Mouse (Mus musculus): ENCODE measurements at regions not wholly inside any gene's neighbourhood (a gene's known extent, or its start where the extent isn't known, plus 50 kb on each side); places are given as distances from the start of the nearest gene placed in this dataset.
A peak's percentile ranks its signal among the peaks of the same experiment; 100 is the strongest.

DNA sequence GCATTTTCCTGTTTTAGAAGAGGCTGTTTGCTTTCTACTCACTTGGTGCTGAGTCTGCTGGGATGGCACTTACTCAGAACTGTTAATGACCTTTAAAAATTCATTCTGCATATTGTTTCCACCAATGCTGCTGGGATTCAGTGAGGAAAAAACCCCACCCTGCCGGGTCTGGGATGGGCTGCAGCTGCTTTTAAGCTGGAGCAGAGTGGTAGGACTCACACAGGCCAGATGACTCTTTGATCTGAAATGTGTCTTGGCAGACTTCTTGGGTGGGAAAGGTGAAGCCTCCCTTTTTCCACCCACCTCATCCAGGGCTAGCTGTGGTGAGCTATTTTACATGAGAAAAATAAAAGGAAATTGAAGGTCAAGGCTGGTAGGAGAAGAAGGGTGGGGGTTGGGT, 56.4 kb upstream of the Ddhd1 start:
- DNase-seq = no peak

DNA sequence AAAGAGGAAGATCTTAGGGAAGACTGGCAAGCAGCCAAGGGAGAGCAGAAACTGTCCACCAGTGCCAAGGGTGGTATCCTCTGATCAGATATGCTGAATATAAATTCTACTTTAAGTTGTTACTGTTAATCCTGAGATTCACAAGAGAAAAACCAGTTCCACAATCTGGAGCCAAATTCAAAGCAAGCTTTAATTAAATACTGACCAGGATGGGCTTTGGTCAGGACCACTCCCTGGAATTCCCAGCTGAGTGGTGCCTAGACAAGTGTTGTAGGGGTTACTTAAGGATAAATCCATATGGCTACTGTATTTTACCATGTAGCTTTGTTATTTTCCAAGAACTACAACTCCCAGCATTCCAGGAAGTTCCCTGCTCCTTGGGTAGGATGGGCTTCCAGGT, 56.8 kb upstream of the Ddhd1 start:
- no peak for DNase-seq

DNA sequence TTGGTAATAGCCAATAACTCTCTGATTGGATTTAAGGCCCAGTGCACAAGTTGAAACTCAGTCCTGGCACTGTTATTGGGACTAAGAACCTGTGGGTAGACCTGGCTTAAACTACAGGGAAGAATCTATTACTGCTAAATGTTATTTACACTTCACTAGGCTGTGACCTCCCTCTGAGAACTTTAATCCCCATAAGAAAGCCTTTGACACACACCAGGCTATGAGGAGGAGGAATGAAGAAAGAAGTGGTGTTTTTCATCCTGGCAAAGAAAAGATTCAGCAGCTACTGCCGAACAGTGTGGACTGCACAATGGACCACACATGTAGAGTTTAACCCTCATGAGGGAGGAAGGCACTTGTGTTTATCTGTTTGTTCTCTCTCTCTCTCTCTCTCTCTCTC, 58.2 kb upstream of the Ddhd1 start:
- no peak for DNase-seq

- no peak for DNase-seq
Measured at GRCm38 (mm10) chr14:45722887-45723286, 64.9 kb upstream of the Ddhd1 start.

DNA sequence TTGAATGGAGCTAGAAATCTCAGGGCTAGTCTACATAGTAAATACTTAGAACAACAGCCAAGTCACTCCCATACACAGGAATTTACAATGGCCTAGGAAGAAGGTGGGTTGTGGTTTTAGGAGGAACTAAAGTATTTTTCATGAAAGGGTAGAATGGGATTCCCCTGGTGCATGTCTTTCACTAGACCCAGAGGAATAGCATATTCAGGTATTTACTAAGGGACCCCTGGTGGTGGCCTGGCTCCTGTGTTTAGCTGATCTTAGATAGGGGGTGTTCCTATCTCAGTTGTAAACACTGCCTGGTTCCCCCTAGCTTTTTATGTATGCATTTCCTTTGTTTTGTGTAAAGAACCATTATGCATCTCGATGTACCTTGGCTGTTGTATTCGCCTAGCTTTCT, 66.4 kb upstream of the Ddhd1 start:
- no peak for DNase-seq

DNA sequence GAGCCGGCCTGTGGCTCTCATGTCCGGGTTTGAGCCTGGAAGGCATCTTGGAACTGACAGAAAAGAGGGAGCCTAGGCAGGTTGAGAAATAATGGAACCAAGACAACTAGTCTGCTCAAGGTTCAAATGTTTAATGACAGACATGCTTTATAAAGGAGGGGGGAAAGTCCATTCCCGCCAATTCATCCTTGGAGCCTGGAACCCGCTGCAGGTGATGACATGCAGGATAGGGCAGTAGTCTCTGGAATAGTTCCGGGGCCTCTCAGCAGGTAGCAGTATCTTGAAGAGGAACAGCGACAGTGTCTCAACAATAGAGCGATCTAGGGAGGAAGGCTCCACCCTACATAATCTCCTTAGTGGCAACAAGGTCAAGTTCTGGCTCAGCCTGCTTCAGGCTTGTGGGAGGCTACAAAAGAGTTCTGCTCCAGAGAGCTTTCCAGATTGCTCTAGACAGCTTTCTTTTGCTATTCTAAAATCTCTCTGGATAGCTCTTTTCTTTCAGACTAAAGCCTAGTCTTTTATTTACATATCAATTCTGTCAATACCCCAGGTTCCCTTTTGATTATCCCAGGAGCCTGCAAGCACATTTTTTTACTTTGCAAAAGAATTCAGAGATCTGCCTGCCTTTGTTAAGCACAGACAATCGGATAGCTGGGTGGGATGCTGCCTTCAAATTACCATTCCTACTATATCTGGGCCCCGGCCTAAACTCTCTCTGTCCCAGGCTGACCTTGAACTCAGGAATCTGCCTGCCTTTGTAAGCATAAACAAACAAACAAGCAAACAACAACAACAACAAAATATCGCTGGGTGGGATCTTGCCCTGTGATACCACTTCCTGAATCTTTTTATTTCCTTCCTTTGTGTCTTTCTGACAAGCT, 76.8 kb upstream of the Ddhd1 start:
- DNase-seq = no peak

GRCm38 (mm10) chr14:45737966-45738365, 80.0 kb upstream of the Ddhd1 start:
- DNase-seq = no peak

DNA sequence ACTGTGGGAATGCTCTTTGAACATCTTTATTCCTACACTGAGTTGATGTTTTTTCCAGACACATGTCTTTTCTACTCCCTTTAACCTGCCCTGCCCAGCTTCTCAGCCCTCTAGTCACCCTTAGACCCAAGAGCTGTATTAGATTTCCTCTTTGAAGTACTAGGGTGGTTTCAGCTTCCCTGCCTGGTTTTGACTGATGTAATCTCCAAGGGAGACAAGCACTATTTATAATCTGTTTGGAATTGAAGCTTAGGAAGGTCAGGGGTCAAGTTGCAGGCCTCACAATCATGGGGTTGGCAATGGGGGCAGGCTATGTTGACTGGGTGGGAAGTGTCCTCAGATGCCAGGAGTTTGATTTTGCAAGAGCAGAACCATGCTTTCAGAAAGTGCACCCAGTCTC, 81.7 kb upstream of the Ddhd1 start:
- no peak for DNase-seq

DNA sequence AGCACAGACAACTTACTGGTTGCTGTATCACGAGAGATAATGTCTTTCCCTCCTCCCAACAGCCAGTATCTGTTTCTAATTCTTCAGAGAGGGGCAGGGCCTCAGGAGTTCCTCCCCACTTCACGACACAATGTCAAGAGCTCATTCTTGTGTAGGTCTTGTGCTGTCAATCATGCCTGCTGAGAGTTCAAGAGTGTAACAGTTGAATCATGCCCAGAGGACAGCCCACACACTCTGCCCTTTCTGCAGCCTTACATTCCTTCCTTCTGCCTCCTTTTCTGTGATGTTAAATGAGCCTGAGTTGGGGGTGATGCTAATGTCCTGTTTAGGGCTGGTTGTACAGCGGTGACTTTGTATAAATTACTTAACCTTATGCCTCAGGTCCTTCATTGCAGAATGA, 82.7 kb upstream of the Ddhd1 start:
- DNase-seq = no peak

GRCm38 (mm10) chr14:45746176-45746575, 88.2 kb upstream of the Ddhd1 start:
- DNase-seq = no peak

GRCm38 (mm10) chr14:45757376-45757775, 99.4 kb upstream of the Ddhd1 start:
- DNase-seq = no peak

- no peak for DNase-seq
Measured at GRCm38 (mm10) chr14:45760890-45761680, 103.1 kb upstream of the Ddhd1 start.

DNA sequence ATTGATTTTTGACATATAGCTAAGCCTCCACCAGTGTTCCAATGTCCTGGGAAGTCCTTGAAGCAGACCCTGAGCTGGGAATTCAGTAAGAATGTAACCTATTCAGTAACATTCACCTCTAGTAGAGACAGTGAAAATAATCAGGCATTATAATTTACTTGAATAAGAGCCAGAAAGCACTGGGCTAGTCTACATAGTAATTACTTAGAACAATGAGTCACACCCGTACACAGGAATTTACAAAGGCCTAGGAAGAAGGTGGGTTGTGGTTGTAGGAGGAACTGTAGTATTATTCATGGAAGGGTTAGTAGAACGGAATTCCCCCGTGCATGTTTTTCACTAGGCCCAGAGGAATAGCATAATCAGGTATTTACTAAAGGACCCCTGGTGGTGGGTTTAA, 106.3 kb upstream of the Ddhd1 start:
- no peak for DNase-seq

DNA sequence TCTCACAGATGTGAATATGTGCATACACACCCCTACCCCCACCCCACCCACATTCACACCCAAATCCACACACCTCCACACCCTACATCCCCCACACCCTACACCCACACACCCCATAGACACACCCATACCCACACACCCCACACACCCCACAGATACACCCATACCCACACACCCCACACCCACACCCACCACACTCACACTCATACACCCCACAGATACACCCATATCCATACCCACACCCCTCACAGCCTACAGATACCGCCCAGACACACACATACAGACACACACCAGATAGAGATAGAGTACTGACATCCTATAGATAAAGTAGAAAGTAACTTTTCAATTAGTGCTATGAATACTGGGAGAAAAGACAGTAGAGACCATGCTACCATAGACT, 108.6 kb upstream of the Ddhd1 start:
- no peak for DNase-seq

DNA sequence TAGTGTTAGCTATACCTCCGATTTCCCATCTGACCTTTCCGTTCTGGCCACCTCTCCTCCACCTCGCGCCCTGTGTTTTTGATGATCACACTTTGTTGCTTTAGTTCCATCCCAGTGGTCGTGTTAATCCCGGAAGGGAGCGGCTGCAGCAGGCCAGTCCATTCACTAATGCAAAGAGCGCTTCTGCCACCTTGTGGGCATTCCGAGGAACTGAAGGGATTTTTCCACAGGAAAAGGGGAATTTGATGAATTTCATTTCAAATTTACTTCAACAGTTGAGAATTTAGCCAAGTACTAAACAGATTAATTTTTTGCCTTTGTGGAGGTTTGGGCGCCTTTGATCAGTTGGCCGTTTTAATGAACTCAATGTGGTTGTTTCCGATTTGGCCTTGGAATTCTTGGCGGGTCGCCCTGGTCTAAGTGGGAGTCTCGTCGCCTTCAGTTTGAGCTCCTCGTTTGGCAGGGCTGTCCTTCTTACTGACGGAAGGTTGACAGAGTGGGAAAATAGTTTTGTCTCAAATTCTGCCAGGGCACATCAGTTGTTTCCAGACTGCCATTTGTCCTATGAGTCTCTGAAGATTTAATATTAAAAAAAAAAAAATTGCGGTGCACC, 114.8 kb upstream of the Ddhd1 start:
- peak; percentile 57 for DNase-seq

DNA sequence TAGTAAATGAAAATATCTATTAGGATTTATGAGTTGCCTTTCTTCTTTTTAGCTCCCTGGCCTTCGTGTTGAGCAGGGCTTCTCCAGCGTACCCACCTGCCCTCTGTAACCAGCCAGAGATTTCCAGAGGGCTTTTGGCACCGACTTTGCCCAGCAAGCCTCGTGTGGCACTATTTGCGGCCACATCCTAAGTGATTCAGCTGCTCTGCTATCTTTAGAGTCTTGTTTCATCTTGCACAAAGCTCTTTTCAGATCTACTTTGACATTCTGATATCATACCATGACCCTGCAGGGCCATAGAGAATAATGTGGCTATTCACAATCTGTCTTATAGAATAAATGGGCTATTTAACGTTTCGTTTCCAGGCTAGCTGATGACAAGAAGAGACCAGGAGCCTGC, 115.4 kb upstream of the Ddhd1 start:
- no peak for DNase-seq

DNA sequence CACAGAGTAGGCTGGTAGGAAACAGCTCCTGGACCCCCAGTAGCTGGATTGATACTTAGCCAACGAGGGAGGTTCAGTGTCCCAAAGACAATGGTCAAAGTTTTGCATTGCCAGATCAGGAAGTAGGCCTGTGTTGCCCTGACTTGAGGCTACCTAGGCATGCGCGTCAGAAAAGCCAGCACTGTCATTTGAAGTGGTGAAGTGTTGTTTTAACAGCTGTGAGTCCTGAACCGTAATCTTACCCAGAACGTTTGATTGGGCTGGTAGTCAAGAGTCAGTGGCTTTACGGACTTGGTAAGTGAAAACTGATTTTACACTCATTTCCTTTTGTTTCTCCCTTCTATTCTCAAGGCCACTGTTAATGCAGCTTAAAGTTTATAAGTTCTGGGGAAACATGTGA, 123.9 kb upstream of the Ddhd1 start:
- DNase-seq = no peak

- DNase-seq = no peak
Measured at GRCm38 (mm10) chr14:45794980-45795379, 137.0 kb upstream of the Ddhd1 start.

- no peak for DNase-seq
Measured at GRCm38 (mm10) chr14:45796665-45797319, 138.8 kb upstream of the Ddhd1 start.

DNA sequence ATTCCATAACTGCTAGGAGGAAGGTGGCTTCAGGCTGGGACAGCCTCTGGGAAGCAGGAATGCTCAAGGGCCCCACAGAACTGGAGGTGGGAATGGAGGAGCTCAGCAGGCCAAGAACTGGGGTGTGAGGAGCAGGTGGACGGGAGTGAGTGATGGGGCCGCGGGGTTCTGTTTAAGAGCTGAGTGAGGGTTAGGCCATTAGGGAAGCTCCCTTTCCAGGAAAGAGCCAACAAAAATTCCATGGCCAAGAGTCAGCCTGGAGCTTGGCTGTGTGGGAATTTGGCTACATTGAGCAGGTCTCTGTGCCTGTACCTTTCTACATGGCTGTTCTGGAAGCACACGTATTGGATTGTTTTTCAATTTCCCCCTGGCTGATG, 139.4 kb upstream of the Ddhd1 start:
- DNase-seq = no peak

DNA sequence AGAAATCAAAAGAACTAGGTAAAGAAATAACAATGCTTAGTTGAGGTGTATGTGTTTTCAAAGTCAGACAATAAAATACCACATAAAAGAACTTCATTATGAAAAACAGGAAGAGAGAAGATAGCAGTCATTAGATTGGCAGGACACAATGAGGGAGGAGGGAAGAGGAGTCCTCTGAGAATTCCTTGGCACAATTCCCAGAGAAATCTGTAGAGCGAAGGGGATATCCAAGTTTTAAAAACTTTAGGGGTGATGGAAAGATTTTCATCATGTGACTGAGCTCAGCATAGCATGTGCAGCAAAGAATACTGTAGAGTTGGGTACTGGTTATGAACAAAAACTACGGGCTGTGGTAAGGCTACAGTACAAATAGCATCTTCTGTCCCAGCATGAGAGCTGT, 141.3 kb upstream of the Ddhd1 start:
- no peak for DNase-seq

- DNase-seq = no peak
Measured at GRCm38 (mm10) chr14:45805950-45806349, 148.0 kb upstream of the Ddhd1 start.
